Mouse (Mus musculus) liver, embryonic 11.5 days (tissue): ENCODE results near the gene Phactr4. TPM values are rescaled to one million over a fixed set of nuclear protein-coding genes. Genes with fewer than 3 reads are reported as not detected.

Source experiments
- ATAC-seq: fragments of 200-750 bp; cut with Nextera tagmentation; replicated peaks from 2 replicates; pipeline ENCODE4 v1.8.0; 2017; ENCODE audit warnings: moderate number of reproducible peaks, mild to moderate bottlenecking, moderate TSS enrichment, moderate library complexity; ENCODE audit not compliant: low FRiP score
- DNase-seq: peaks from one replicate; pipeline ENCODE4 v3.0.0-alpha.2; 2017; ENCODE audit warnings: low spot score
- H3K27ac ChIP-seq: fragments of 300-500 bp; sonication (generic); 2 replicates; pipeline ENCODE4 v1.5.1; 2014; ENCODE audit warnings: mild to moderate bottlenecking, low read depth, low read length, control low read depth
- H3K27me3 ChIP-seq: fragments of 300-500 bp; sonication (generic); replicated peaks from 2 replicates; pipeline ENCODE4 v1.6.1; 2014; ENCODE audit warnings: low read length, mixed read lengths; ENCODE audit not compliant: control insufficient read depth, insufficient read depth
- H3K36me3 ChIP-seq: fragments of 300-500 bp; sonication (generic); 2 replicates; pipeline ENCODE4 v1.6.1; 2014; ENCODE audit warnings: mild to moderate bottlenecking, low read length, moderate library complexity, mixed read lengths; ENCODE audit not compliant: control insufficient read depth, insufficient read depth
- H3K4me1 ChIP-seq: fragments of 300-500 bp; sonication (generic); replicated peaks from 2 replicates; pipeline ENCODE4 v1.6.1; 2014; ENCODE audit warnings: low read length, mixed read lengths; ENCODE audit not compliant: control insufficient read depth, insufficient read depth
- H3K4me2 ChIP-seq: fragments of 300-500 bp; sonication (generic); 2 replicates; pipeline ENCODE4 v1.6.1; 2014; ENCODE audit warnings: mild to moderate bottlenecking, control low read depth, moderate library complexity
- H3K4me3 ChIP-seq: fragments of 300-500 bp; sonication (generic); 2 replicates; pipeline ENCODE4 v1.5.1; 2014; ENCODE audit warnings: low read depth, low read length, control low read depth
- H3K9ac ChIP-seq: fragments of 300-500 bp; sonication (generic); 2 replicates; pipeline ENCODE4 v1.6.1; 2014; ENCODE audit warnings: low read depth, low read length, control low read depth
- H3K9me3 ChIP-seq: fragments of 300-500 bp; sonication (generic); 2 replicates; pipeline ENCODE4 v1.6.1; 2016; ENCODE audit warnings: low read length, inconsistent platforms, mixed read lengths; ENCODE audit not compliant: control insufficient read depth
- WGBS: fragments of 180-500 bp; shearing (Covaris S2); extraction: QIAGEN DNeasy Blood & Tissue Kit; methylation state at CpG from one replicate; pipeline ENCODE4 v1.1.7; 2014; 5-methylcytosine and 5-hydroxymethylcytosine counted together
- polyA plus RNA-seq: library from polyadenylated mRNA; unstranded; fragments of >200 nt; fragmentation: Nextera tagmentation; extraction: Ambion mirVana; gene quantifications from 2 replicates; pipeline ENCODE4 v1.2.1, GENCODE M21; 2014

Phactr4 gene
- polyA plus RNA-seq: 30.9 and 32.4 TPM in 2 replicates

DNA sequence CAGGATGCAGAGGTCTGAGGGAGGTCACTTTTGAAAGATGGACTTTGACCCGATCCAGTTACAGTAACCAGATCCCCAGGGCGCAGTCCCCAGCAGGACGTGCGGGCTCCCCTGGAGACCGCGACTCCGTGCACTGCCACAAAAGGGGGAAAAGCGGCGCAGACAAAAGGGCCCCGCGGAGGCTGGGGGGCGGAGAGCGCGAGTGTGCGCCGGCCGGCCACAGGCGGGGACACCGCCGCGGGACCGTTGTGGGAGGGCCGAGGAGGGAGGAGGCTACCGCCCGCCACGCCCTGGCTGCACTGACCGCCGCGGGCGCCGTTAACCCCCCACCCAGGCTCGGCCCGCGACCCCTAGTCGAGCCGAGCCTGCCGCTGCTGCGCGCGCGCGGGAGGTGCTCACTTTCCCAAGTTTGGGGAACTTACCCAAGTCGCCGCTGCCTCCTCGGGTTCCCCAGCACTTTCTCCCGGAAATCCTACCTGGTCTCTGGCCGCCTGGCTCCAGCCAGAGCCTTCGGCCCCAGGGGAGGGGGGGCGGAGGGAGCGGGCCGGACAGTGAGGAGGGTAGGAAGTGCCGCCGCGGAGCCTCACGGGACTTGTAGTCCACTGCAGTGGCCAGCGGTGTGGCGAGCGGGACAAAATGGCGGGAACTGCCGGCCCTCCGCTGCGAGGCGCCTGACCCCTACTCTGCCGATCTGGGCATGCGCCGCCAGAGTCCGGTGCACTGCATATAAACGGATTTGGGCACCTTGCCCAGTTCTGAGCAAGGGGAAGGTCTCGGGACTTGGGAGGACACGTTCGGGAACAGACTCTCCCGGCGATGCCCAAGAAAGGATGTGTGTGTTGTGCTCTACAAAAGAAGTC lies at the start of gene Phactr4:
Phactr4 (minus strand) TSS at position 567 of the 860 bp plus-strand sequence.
- under 1% methylated on average over 72 of the region's 73 CpGs for WGBS
- peak within 1 kb of the TSS; percentile 71 for H3K4me3 ChIP-seq
- 0 out of 2 replicates have a peak, but pooled peaks cover 2% of the 10 kb centered on the region for H3K36me3 ChIP-seq
- H3K27me3 ChIP-seq: no peaks in the 10 kb centered on the region
- H3K4me2 ChIP-seq: peak within 1 kb of the TSS; percentile 80
- H3K9me3 ChIP-seq: no peaks in the 10 kb centered on the region
- peak; percentile 92 for ATAC-seq
- H3K9ac ChIP-seq: peak within 1 kb of the TSS; percentile 89
- H3K4me1 ChIP-seq: peaks cover 29% of the 10 kb centered on the region
- peak within 1 kb of the TSS; percentile 95 for H3K27ac ChIP-seq
- DNase-seq: peak; percentile 97

DNA sequence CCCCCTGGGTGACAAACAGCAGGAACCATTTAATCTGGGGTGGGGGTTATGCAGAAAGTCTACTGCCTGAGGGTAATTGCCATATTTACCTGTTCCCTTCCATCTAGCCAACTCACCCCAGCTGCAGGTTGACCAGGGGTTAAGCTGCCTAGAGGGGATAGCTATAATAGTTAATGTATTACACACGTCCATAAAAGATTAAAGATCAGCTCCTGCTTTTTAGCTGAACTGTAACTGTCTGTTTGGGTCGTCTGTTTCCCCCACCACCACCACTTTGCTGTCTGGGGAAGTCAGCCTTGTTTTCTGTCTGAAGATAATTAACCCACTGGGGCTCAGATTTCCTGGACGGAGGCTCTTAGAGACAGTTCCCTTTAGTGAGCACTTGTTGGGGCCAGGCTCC lies 47.6 kb upstream of the Phactr4 start:
- Histone ChIP-seq H3K9me3 (no peaks in the 10 kb centered on the region), H3K27me3 (no peaks in the 10 kb centered on the region), H3K27ac (peak overlapping the region; percentile 50; the same call in 1 of the 2 replicates), H3K4me3 (no peak overlapping the region), H3K4me1 (peaks cover 10% of the 10 kb centered on the region; the same call in 1 of the 2 replicates), H3K4me2 (peak overlapping the region; percentile 20), H3K36me3 (no peaks in the 10 kb centered on the region), H3K9ac (no peak overlapping the region)
- no peak for ATAC-seq
- DNase-seq: no peak
- WGBS: 13% methylated on average over 3 of the region's 3 CpGs

DNA sequence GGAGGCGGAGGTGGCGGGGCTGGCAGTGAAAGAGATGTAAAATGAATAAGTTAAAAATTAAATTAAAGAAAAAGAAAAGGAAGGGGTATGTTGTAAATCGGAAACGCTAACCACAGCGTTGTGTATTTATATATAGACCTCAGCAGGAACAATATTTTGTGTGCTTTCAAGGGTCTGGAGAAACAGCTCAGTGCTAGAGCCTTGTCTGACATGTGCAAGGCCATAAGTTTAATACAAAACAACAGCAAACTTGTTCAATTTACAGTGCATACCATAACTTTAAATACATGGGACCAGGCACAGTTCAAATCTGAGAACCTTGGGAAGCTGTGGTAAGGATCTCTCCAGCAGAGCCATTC lies 41.9 kb upstream of the Phactr4 start:
- H3K27me3 ChIP-seq: no peaks in the 10 kb centered on the region
- H3K27ac ChIP-seq: peak overlapping the region; percentile 60
- no peak for DNase-seq
- no peak; the same call in 1 of the 2 replicates for ATAC-seq
- H3K4me1 ChIP-seq: peaks cover 19% of the 10 kb centered on the region
- H3K4me3 ChIP-seq: peak overlapping the region; percentile 89
- peaks cover 19% of the 10 kb centered on the region for H3K36me3 ChIP-seq
- WGBS: 1% methylated on average over 5 of the region's 5 CpGs
- peak overlapping the region; percentile 89 for H3K9ac ChIP-seq
- H3K4me2 ChIP-seq: peak overlapping the region; percentile 87
- H3K9me3 ChIP-seq: no peaks in the 10 kb centered on the region

DNA sequence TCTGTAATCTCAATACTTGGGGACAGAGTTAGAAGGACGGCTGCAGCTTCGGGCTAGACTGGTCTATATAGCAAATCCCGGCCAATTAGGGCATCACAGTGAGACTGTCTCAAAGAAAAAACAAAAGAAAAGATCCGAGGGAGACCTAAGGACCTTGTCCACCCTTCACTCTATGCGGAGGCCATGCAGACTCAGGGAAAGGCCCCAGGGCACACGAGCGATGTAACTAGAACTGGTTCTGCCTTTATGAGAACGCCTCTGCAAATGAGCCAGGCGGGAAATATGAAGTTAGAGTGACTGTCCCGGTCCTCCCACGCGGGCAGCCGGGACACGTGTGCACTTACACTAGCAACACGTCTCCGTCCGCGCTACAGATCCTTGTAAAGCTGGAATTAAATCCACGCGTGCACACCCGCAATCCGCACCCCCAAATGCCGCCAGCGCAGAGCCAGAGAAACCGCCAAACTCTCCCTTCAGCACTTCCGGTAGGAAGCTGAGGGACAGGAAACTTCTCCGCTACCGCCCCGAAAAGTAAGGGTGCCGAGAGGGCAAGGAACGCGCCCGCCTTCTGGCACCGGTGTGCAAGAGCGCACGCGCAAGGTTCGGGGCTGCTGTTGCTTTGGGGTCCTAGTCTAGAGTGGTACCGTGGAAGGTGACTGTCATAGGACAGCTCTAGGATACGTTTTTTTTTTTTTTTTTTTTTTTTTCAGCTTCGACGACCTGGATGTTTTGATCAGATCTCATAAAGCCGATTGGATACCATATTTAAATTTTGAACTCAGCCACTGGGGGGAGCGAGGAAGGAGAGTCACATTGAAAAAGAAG lies 41.4 kb upstream of the Phactr4 start, which contains the start of gene Med18:
Med18 (minus strand) TSS at position 492 of the 825 bp plus-strand sequence.
- Histone ChIP-seq H3K27ac (peak within 1 kb of the TSS; percentile 60), H3K9me3 (no peaks in the 10 kb centered on the region), H3K27me3 (no peaks in the 10 kb centered on the region), H3K9ac (peak within 1 kb of the TSS; percentile 89), H3K4me2 (peak within 1 kb of the TSS; percentile 87), H3K4me1 (peaks cover 19% of the 10 kb centered on the region), H3K4me3 (peak within 1 kb of the TSS; percentile 89), H3K36me3 (peaks cover 21% of the 10 kb centered on the region)
- ATAC-seq (peak; percentile 86), DNase-seq (peak; percentile 94)
- under 1% methylated on average over 44 of the region's 44 CpGs for WGBS

DNA sequence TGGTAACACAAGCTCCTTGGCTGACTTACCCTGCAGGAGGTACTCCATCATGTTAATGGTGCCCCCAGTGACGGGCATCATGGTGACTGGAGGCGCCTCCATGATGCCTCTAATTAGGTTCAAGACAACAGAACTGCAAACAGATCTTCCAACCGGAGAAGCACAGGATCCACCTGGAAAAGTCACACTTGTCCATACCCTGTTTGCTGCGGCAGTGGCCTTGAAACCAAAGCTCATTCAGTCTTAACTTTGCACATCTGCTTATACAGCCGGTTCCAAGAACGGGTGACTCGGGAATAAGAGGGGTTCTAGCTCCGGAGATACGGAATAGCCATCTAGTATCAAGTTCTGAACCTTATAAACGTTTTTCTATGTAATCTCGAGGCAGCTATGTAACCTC lies 40.5 kb upstream of the Phactr4 start:
- Histone ChIP-seq H3K27ac (peak overlapping the region; percentile 60; the same call in 1 of the 2 replicates), H3K9me3 (no peaks in the 10 kb centered on the region), H3K9ac (peak overlapping the region; percentile 89), H3K27me3 (no peaks in the 10 kb centered on the region), H3K36me3 (peaks cover 27% of the 10 kb centered on the region), H3K4me1 (peaks cover 19% of the 10 kb centered on the region), H3K4me2 (peak overlapping the region; percentile 87), H3K4me3 (peak overlapping the region; percentile 89)
- ATAC-seq (no peak), DNase-seq (no peak)
- WGBS: 8% methylated on average over 11 of the region's 11 CpGs

DNA sequence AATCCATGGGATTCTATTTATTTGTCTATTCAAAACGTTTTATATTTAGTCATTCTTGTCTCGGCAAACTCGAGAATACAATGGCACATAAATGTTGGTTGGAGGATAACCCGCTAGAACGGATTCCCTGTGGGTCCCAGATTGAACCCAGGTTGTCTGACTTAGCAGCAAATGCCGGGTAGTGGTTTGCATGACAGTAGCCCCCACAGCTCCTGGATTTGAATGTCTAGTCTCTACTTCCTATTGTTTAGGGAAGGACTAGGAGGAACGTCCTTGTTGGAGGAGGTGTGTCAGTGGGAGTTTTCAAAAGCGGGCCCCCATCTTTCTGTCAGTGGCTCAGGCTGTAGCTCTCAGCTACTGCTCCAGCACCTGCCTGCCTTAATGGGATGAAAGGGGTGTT lies 37.9 kb upstream of the Phactr4 start:
- peaks cover 30% of the 10 kb centered on the region for H3K36me3 ChIP-seq
- no peak overlapping the region for H3K4me3 ChIP-seq
- H3K27me3 ChIP-seq: no peaks in the 10 kb centered on the region
- peaks cover 19% of the 10 kb centered on the region for H3K4me1 ChIP-seq
- no peak overlapping the region for H3K27ac ChIP-seq
- ATAC-seq: no peak
- DNase-seq: no peak
- WGBS: 90% methylated on average over 8 of the region's 8 CpGs
- no peak overlapping the region for H3K9ac ChIP-seq
- H3K4me2 ChIP-seq: no peak overlapping the region
- H3K9me3 ChIP-seq: no peaks in the 10 kb centered on the region

DNA sequence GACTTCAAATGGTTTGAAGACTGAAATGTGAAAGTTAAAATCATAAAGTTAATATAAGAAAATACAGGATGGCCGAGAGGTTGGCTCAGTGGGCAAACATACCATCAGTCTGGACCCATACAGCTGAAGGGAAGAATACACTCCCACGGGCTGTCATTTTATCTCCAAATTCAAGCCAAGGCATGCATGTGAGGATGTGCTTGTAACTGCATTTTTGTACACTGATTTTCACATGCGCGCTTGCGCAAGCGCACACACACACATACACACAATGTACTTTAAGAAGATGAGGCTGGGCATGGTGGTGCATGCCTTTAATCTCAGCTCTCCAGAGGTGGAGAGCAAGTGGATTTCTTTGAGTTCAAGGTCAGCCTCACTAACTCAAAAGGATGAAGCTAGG lies 33.3 kb upstream of the Phactr4 start:
- no peaks in the 10 kb centered on the region for H3K4me1 ChIP-seq
- peaks cover 25% of the 10 kb centered on the region for H3K36me3 ChIP-seq
- H3K27ac ChIP-seq: no peak overlapping the region
- no peaks in the 10 kb centered on the region for H3K9me3 ChIP-seq
- WGBS: 94% methylated on average over 6 of the region's 6 CpGs
- ATAC-seq: no peak
- H3K9ac ChIP-seq: no peak overlapping the region
- H3K4me2 ChIP-seq: no peak overlapping the region
- H3K4me3 ChIP-seq: no peak overlapping the region
- no peak for DNase-seq
- no peaks in the 10 kb centered on the region for H3K27me3 ChIP-seq

DNA sequence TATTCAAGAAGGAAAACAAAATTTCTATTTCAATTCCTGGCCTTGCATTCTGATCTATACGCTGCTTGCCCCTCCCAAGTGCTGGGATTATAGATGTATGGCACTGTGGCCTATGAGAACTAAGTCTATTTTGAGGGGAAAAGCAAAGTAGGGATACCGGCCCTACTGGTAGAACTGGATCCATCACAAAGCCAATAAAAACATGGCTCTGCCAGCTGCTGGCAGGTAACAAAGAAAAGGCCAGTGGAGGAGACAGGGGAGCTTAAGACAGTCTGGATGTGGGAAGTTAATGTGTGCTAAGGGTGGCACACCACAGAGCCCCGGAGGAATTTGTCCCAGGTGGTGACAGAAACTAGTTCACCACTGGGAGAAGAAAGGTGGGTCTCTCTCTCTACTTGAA lies 32.9 kb upstream of the Phactr4 start:
- Histone ChIP-seq H3K27ac (no peak overlapping the region), H3K9me3 (no peaks in the 10 kb centered on the region), H3K9ac (no peak overlapping the region), H3K4me3 (no peak overlapping the region), H3K27me3 (no peaks in the 10 kb centered on the region), H3K4me2 (no peak overlapping the region), H3K36me3 (peaks cover 21% of the 10 kb centered on the region), H3K4me1 (no peaks in the 10 kb centered on the region)
- DNase-seq: no peak
- WGBS: 90% methylated on average over 3 of the region's 3 CpGs
- no peak for ATAC-seq
